Mouse (Mus musculus): ENCODE measurements around the gene Tmem54. TPM values are rescaled to one million over a fixed set of nuclear protein-coding genes. Genes with fewer than 3 reads are reported as not detected.

Tmem54 gene
- not detected for polyA plus RNA-seq (2017; shearing (Covaris generic))

GRCm38 (mm10) chr4:129105356-129105755 lies at the start of gene Tmem54:
Gene Tmem54, plus strand, starts transcription at chr4:129105548.
- ATAC-seq = no peak

- no peak for ATAC-seq
Observed at GRCm38 (mm10) chr4:129055562-129055961, 49.8 kb upstream of the Tmem54 start.

DNA sequence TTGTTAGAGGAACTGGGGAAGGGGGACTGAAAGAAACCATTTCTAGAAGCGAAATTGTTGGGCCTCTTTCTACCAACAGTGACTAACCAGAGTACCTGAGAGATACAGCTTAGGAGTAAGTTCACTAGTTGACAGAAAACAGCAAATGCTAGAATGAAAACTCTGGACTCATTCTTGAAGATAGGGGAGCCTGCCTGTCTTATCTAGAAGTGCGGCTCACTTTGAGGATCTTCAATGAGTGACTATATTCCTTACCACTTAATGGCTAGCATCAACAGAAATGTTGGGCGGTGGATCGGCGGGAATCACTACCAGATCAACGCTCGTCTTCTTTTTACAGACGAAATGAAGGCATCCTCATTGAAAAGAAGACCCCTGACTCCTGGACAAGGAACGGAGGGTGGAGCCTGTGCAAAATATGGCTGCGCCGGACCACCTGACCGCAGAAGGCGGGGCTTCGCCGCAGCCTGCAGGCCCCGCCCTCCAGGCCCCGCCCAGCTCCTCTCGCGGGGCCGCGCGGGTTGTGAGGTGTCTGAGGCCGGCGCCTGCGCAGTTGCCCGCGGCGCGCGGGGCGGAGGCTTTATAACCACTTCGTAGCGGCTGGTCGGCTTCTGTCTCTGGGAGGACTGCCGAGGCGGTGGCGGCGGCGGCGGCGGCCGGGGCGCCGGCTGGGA lies 47.7 kb upstream of the Tmem54 start:
- ATAC-seq = peak; percentile 81

GRCm38 (mm10) chr4:129058207-129059092 lies 46.9 kb upstream of the Tmem54 start, which contains the start of gene Rnf19b:
Gene Rnf19b, plus strand, starts transcription at chr4:129058271.
- peak; percentile 26 for ATAC-seq

- ATAC-seq = peak; percentile 42
Observed at GRCm38 (mm10) chr4:129059125-129059551, 46.2 kb upstream of the Tmem54 start.

DNA sequence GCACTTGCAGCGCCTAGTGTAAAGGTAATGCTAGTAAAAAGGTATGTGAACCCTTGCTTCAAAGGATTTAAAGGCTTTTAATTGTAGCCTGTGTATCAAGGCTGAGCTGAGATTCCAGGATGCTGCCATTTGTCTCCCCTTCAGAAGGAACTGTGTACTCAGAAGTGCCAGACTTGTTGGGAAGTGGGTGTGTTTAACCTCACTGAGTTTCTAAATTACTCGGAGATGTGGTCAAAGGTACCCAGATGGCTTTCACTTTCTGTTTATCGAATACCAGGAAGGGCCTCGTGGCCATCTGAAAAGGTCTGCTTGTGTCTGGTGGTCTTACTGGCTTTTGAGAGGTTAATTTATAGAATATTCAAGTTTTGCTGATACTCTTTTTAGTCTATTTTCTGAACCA lies 45.4 kb upstream of the Tmem54 start:
- ATAC-seq = peak; percentile 50

DNA sequence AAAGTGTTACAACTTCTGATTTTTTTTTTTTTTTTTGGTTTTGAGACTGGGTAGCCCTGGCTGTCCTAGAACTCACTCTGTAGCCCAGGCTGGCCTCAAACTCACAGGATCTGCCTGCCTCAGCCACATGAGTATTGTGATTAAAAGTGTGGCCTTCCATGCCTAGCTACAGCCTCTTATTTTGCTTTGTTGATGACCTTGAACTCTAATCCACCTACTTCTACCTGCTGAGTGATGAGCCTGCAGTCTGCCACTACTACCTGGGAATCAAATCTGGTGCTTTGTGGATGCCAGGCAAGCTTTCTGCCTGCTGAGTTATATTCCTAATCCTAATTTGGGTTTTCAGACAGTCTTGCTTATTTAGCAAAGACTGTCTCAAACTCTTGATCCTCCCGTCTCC lies 43.9 kb upstream of the Tmem54 start:
- no peak for ATAC-seq

DNA sequence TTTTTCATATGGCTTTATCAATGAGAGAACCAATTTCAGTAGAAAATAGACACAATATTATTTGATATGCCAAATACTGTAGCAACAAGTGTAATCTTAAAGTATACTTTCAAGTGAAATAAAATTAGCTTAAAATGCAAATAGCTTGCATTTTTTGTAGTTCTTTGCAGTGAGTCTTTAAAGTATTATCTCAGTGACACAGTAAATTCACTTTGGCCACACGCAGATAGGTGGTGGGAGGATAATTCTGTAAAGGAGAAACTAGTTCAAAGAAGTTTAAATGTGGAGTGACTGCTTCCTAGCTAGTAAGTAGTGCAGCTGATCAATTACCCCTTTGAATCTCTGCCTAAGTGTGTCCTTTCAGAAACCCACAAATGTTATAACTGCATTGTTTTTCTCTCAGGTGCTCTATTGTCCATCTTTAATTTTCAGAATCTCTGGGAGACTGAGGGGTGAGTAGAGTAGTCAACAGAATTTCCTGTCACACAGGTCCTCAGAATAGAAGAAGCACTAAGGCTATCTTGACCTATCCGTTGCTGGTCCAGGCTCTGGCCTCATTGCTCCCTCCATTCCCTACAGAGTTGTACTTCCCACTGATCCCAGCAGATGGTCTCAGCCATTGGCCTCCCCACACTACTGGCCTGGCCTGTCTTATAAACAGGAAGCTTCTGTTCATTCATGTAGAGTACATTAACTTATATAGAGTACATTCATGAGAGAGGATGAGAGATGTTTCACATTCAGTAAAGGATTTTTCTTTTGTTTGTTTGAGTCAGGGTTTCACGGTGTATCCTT lies 42.9 kb upstream of the Tmem54 start:
- ATAC-seq = no peak

GRCm38 (mm10) chr4:129065688-129066236 lies 39.6 kb upstream of the Tmem54 start:
- no peak for ATAC-seq

GRCm38 (mm10) chr4:129067638-129068415 lies 37.5 kb upstream of the Tmem54 start:
- peak; percentile 64 for ATAC-seq

DNA sequence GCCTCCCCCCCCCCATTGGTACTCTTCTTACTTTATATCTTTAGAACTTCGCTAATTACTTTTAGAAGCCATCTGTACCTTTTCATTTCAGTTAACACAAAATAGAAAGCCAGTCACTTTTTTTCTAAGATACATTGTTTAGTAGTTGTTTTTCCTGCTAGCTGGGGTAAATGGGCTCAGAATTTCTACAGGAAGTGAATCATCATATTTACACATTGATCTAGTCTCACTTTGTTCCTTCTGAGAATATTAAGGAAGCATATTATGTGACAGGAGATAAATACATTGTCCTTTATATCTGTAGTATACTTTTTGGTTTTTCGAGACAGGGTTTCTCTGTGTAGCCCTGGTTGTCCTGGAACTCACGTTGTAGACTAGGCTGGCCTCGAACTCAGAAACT lies 36.5 kb upstream of the Tmem54 start:
- ATAC-seq = peak; percentile 38

GRCm38 (mm10) chr4:129079126-129079525 lies 26.2 kb upstream of the Tmem54 start:
- no peak for ATAC-seq

GRCm38 (mm10) chr4:129081041-129081440 lies 24.3 kb upstream of the Tmem54 start:
- no peak for ATAC-seq

- ATAC-seq = no peak
Observed at GRCm38 (mm10) chr4:129081512-129081911, 23.8 kb upstream of the Tmem54 start.

- ATAC-seq = no peak
Observed at GRCm38 (mm10) chr4:129081939-129082338, 23.4 kb upstream of the Tmem54 start.

DNA sequence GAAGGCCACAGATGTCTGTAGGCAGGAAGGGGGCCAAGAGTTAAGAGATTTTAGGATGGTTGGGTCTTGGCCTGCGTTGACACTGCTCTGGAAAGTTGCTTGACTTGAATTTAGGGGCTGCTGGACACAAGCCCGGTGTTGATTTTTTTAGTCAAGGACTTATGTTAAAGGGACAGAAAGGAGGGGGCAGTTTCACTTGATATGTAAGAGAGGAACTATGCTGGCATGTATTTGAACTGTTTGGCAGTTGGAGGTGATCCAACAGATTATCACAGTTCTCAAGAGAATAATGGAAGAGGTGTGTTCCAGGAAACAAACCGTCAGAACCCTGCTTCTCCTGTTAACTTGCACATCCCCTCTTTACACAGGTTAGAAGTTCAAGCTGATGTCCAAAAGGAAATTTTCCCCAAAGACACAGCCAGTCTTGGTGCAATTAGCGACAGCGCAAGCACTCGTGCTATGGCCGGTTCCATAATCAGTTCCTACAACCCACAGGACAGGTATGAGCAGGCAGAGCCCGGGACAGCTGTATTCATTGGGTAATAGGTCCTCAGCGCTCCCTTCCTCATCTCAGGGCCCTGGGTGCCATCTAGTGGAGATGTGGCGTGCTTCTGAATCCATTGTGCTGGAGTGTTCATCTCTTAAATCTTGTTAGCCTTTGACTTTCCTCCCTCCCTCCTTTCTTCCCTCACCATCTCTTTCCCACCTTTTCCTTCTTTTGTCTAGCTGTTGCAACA lies 22.8 kb upstream of the Tmem54 start:
- ATAC-seq = peak; percentile 92

DNA sequence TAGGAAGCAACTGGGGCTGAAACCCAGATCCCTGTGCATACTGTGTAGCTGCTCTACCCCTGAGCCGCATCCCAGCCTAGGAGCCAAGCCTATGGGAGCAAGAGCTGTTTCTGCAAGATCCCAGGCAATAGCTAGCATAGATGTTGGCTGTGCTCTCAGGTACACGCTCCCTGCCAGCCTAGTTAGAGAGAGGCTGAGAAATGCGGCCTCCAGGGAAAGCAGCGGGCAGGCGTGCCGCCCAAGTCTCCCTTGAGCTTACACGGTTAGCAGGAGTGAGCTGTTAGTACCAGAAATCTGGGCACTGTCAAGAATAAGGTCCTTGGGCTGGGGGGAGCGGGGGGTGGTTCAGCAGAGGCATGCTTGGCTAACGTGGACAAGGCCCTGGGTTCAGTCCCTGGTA lies 20.5 kb upstream of the Tmem54 start:
- no peak for ATAC-seq

GRCm38 (mm10) chr4:129086078-129086477 lies 19.3 kb upstream of the Tmem54 start:
- ATAC-seq = peak; percentile 67

DNA sequence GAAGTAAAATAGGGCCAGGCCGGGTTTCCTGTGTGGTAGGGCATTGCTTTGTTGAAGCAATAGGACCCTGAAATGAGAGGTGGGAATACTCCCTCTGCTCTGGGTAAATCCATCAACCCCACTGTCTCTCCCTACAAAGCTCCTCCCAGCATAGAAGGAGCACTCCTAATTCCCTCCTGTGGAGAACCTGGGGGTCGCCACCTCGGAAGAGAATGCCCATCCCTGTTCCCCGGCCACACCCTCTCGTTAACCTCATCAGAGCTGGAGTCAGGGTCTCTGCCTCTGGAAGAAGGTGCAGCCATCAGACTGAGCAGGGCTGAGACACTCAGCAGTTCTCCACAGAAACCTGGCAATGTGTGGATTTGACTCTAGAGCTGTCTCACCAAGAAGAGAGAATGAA lies 17.5 kb upstream of the Tmem54 start:
- no peak for ATAC-seq

DNA sequence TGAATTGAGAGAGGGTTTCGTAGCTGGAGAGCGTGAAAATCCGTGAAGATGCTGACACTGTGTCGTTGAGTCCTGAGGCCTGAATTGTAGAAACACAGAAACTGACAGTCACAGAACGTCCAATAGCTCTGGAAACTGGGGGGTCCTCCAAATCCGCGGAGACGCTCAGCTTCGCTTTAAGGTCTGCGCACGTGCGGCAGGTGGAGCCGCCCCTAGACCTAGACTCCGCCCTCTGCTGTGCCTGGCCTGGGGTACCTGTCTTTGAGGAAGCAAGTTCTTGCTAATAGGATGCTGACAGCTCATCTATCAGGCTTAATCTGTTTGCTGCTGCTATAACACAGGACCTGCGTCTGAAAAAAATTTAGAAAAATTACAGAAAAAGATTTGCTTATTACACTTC lies 10.1 kb upstream of the Tmem54 start:
- no peak for ATAC-seq

- no peak for ATAC-seq
Observed at GRCm38 (mm10) chr4:129097006-129097405, 8.3 kb upstream of the Tmem54 start.

Measured in CD4-positive, CD25-positive, alpha-beta regulatory T cell, adult 4 months (primary cell).